Mouse (Mus musculus) 3T3-L1 (cell line): ENCODE data around the gene Rwdd2a.

Source experiments
- DNase-seq: peaks from one replicate; pipeline ENCODE4 v3.0.0-alpha.2; 2015; ENCODE audit warnings: low read depth, low spot score

The Rwdd2a gene

GRCm38 (mm10) chr9:86571540-86572135 is at the start of gene Rwdd2a, which contains the start of gene Pgm3:
Gene Rwdd2a, plus strand, starts transcription at chr9:86571991.
Gene Pgm3, minus strand, starts transcription at chr9:86571842.
- peak; percentile 87 for DNase-seq

GRCm38 (mm10) chr9:86522335-86522734 is 49.5 kb upstream of the Rwdd2a start:
- peak; percentile 35 for DNase-seq

DNA sequence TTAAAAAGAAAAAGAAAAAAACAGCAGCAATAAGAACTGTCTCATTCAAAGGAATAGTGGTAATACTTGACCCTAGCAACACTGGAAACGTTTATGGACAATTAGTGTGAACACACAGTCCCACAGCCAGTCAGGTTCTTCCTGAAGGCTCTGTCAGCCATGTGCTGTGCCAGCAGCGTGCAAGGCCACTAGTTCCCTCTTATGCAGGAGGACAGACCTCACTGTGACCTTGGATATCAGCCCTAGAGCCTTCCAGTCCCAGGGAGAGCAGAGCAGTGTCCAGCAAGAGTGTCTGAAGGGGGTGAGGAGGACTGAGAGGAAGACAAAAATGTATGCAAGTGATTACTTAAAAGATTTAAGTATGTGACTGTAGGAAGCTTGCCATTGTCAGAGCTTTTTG is 46.2 kb upstream of the Rwdd2a start:
- no peak for DNase-seq

- DNase-seq = no peak
These were observed 37.7 kb upstream of the Rwdd2a start for GRCm38 (mm10) chr9:86534071-86534470.

- DNase-seq = no peak
These were observed 28.3 kb upstream of the Rwdd2a start for GRCm38 (mm10) chr9:86543451-86543850.

DNA sequence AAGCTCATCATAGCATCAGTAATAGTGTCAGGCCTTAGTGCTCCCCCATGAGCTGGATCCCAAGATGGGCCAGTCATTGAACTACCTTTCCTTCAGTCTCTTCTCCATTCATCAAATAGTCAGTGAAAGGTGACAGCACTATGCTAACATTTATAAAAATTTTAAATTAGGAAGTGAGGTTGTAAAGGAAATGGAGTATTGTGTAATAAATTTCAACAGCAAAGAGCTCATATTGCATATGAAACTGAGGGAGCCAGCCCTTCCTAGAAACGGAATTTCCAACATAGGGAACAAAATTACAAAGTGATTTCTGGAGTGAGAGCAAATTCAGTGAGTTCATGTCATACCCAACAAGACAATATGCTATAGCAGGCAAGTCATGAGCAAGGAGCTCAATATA is 27.2 kb upstream of the Rwdd2a start:
- no peak for DNase-seq

- DNase-seq = no peak
These were observed 22.1 kb upstream of the Rwdd2a start for GRCm38 (mm10) chr9:86549637-86550162.

GRCm38 (mm10) chr9:86550717-86551116 is 21.1 kb upstream of the Rwdd2a start:
- DNase-seq = no peak

- no peak for DNase-seq
These were observed 17.9 kb upstream of the Rwdd2a start for GRCm38 (mm10) chr9:86553886-86554285.

DNA sequence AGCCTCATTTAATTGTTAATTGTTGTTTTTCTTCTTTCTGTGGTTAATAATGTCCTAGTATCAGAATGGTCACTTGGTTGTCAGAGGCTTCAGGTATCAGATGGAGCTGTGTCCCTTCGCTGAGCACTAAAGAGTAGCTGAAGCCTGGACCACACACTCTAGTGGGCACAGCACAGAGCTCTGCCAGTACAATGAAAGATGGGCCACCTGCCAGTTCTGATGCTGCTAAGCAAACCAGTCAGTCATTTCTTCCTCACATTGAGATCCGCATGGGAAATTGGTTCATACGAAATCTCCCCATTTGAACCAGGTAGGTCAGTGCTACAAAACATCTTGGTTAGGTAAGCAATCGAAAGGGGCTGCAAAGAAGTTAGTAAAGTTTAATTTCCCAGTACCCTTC is 17.1 kb upstream of the Rwdd2a start:
- DNase-seq = no peak

DNA sequence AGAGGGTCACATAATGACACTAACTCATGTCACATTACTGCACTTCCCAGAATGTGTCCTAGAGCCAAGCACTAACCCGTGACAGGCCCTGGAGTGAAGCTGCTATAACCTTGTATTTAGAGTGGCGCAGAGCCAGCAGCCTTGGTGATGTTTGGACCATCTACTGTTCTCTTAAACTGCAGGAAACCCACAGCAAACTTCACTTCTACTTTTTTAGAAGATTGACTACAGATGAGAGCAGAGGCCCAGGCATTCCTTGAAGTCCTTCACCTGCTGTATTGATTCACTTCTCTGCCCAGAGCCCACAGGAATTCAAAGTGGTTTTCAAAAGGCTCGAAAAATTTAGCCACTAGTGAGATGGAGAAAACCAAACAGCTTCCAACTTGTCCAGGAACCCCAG is 11.2 kb upstream of the Rwdd2a start:
- DNase-seq = no peak

- DNase-seq = no peak
These were observed 2.4 kb upstream of the Rwdd2a start for GRCm38 (mm10) chr9:86569314-86569910.

GRCm38 (mm10) chr9:86570261-86570890 is 1.4 kb upstream of the Rwdd2a start:
- no peak for DNase-seq

DNA sequence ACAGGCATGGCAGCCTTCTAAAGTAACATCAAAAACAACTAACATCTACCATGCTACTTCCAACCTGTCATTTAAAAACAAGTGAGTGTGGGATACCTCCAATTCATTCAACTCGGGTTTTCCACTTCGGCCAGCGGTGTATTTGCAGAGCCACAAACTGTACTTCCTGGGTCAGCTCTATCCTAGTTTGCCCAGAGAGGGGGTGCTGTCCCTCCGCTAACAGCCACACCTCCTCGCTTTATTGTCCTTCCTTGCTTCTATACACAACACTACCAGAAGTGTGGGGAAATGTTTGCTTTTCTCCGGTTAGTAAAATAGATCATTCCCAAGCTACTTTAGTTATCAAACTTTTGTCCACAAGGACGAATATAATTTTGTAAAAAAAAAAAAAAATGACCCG is 845 bp upstream of the Rwdd2a start:
- DNase-seq = peak; percentile 59

GRCm38 (mm10) chr9:86572196-86572595 is 405 bp downstream of the Rwdd2a start:
- DNase-seq = no peak

- peak; percentile 78 for DNase-seq
These were observed 973 bp downstream of the Rwdd2a start for GRCm38 (mm10) chr9:86572636-86573291.

- no peak for DNase-seq
These were observed 2.0 kb downstream of the Rwdd2a start for GRCm38 (mm10) chr9:86573616-86574303.

DNA sequence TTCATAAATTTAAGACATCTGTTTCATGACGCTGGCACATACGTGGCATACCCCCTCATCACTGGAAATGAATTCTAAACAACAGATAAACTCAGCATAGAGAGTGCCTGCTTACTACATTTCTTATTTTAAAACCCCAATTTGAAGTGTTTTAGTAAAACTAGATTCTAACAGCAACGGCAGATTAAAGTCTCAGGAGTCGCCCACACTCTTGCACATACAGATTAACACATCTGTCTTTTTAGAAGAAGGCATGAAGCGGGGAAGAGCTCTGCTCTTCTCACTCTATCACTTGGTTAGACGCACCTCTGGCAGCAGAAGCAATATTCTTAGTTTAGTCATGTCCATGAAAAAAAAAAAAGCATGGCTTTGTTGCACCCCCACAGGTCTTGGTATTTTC is 3.4 kb downstream of the Rwdd2a start:
- no peak for DNase-seq

DNA sequence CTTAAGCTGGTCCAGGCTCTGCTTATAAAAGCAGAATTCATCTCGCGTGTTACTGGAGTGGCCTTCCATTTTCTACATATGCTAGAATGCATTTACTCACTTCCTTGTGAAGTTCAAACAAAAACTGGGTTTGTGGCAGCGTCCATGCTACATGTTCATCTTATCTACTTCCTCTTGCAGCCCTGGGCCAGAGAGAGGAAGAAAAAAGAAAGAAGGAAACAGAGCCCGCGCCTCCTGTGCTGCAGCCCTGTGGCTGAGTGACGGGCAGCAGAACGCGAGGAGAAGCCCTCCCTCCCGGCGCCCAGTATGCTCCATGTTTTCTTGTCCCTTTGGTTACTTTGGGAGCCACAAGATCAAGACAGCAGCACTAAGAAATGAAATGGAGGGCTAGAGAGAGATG is 7.9 kb downstream of the Rwdd2a start:
- no peak for DNase-seq

DNA sequence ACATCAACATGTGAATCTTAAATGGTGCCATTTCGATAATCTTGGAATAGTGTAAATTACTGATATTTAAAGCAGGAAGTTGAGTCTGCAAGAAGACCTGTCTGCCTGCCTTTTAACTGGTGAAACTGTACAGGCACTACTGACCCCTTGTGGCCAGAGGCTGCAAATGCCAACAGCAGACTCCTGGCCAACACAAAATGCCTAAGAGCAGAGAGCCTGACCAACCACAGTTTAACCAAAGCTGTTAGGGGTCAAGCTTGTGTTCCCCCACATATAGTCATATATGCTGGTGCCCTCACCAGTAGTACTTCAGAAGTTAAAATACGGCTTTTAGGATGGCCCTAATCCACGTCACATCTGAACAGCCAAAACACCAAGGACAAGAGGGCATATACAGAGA is 11.9 kb downstream of the Rwdd2a start:
- DNase-seq = peak; percentile 76

DNA sequence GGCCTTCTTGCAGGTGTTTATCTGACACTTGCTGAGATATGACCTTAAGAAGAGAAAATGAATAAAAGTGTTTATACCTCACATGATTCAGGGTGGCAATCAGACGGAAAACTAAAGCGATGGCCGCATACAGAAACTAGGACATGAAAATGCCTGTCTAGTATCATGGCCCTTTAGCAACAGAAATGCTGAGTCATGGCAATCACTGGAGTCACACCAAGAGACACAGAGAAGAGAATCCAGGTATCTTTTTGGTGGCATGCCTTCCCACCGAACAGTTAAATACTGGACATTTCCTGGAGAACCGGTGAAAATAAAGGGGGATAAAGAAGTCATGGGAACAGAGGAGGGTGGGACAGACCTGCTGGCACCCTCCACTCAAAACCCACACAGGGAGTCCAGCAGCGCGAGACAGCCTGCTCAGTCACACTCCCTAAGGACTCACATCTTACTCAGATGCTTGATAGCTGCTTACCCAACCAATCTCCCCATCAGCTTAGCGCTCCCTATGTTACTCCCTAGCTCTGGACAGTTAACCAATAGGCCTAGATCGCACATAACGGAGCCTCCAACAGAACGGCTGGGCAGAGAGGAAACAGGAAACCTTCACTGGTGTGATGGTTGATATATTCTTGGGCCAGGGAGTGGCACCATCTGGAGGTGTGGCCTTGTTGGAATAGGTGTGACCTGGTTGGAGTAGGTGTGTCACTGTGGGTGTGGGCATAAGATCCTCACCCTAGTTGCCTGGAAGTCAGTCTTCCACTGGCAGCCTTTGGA is 15.4 kb downstream of the Rwdd2a start:
- no peak for DNase-seq
